8 mouse cellular contexts compared by ENCODE assay signal in genomic region chr6:118066199-118067081, GRCm38 (mm10). TPM values are rescaled to one million over a fixed set of nuclear protein-coding genes. Genes with fewer than 3 reads are reported as not detected.
A peak's percentile ranks its signal among the peaks of the same experiment; 100 is the strongest.
DNase-seq lines count a peak whose midpoint lies in the region; ATAC-seq and TF ChIP-seq lines count a peak whose summit lies in the region.

No protein-coding gene starts in this region.

- TF ChIP-seq CTCF in heart, postnatal 0 days (IDR thresholded peaks at IDR 0.05; ENCODE audit: low read depth), result no peak

- 2% methylated on average over 40 of the region's 40 CpGs for WGBS in embryonic facial prominence, embryonic 10.5 days
- under 1% methylated on average over 36 of the region's 40 CpGs for WGBS in heart, postnatal 0 days

- H3K9ac ChIP-seq in heart, postnatal 0 days (replicated peaks; ENCODE audit: low read depth, low read length), result 0 out of 2 replicates have a peak overlapping the region, but pooled peaks have one; percentile 17

- H3K36me3 ChIP-seq in embryonic facial prominence, embryonic 10.5 days (replicated peaks), result no peaks in the 10 kb centered on the region
- H3K36me3 ChIP-seq in heart, postnatal 0 days (replicated peaks; ENCODE audit: control insufficient read depth, insufficient read depth, low read length), result no peaks in the 10 kb centered on the region

- H3K27me3 ChIP-seq in embryonic facial prominence, embryonic 10.5 days (replicated peaks; ENCODE audit: low read depth, poor library complexity, severe bottlenecking), result peaks cover 50% of the 10 kb centered on the region
- H3K27me3 ChIP-seq in heart, postnatal 0 days (ENCODE audit: control insufficient read depth, insufficient read depth, low read length), result peaks cover 26% of the 10 kb centered on the region

- H3K4me2 ChIP-seq in heart, postnatal 0 days (ENCODE audit: low read depth, low read length), result peak overlapping the region; percentile 97

- no peak for TF ChIP-seq EP300 in heart, postnatal 0 days (IDR thresholded peaks at IDR 0.05; ENCODE audit: low read depth)

- H3K9me3 ChIP-seq in embryonic facial prominence, embryonic 10.5 days, result no peaks in the 10 kb centered on the region
- no peaks in the 10 kb centered on the region for H3K9me3 ChIP-seq in heart, postnatal 0 days (replicated peaks; ENCODE audit: control insufficient read depth, low read length)

- peaks cover 27% of the 10 kb centered on the region for H3K4me1 ChIP-seq in embryonic facial prominence, embryonic 10.5 days
- peaks cover 15% of the 10 kb centered on the region for H3K4me1 ChIP-seq in heart, postnatal 0 days (ENCODE audit: control insufficient read depth, insufficient read depth)

- peak overlapping the region; percentile 56 for H3K4me3 ChIP-seq in embryonic facial prominence, embryonic 10.5 days
- H3K4me3 ChIP-seq in heart, postnatal 0 days (ENCODE audit: low read depth, low read length), result peak overlapping the region; percentile 55

- no peak overlapping the region for H3K27ac ChIP-seq in embryonic facial prominence, embryonic 10.5 days (replicated peaks)
- H3K27ac ChIP-seq in heart, postnatal 0 days (ENCODE audit: low read depth), result no peak overlapping the region

- ATAC-seq in heart, postnatal 0 days (ENCODE audit: insufficient read depth, low read depth), result peak; percentile 66

- peak; percentile 4 to 12 for DNase-seq in CD8-positive naive resting alpha-beta T cell, adult 2 months (ENCODE audit: low read depth in 2 of 2, low spot score in 2 of 2)
- DNase-seq in WW6 (ENCODE audit: low read depth, low spot score), result peak; percentile 88
- peak; percentile 56 for DNase-seq in embryonic facial prominence, embryonic 10.5 days (ENCODE audit: low spot score)
- peak; percentile 25 for DNase-seq in heart, postnatal 0 days (ENCODE audit: low spot score)
- peak; percentile 70 for DNase-seq in left cerebral cortex, adult 11 months (ENCODE audit: low spot score)
- DNase-seq in lung, postnatal 25 days (ENCODE audit: low spot score), result peak; percentile 84
- peak; percentile 75 to 84 for DNase-seq in right cerebral cortex, adult 2 months (ENCODE audit: low spot score in 2 of 2)
- DNase-seq in layer of hippocampus, postnatal 14 days (ENCODE audit: low spot score in 2 of 2), result no peak

RNA-seq across cellular contexts. Expression of gene Rasgef1a, which starts 55.2 kb away (rescaled TPM):
- 0.06 and 0.13 TPM in 2 replicates for polyA plus RNA-seq in embryonic facial prominence, embryonic 10.5 days (2016; fragmentation: Nextera tagmentation; extraction: Ambion mirVana)
- 1.8 and 2.1 TPM in 2 replicates for total RNA-seq in heart, postnatal 0 days (2014; rRNA removed; ENCODE audit: low replicate concordance)
- polyA plus RNA-seq in heart, postnatal 0 days (2015; fragmentation: Nextera tagmentation; extraction: Ambion mirVana), result 0.16 and 0.18 TPM in 2 replicates
- 100 to 1,000 TPM; 128 to 131 TPM for total RNA-seq in layer of hippocampus, postnatal 14 days (2021)

Comparison
In these comparisons a context has a peak if more than half of its experiments do, and no peak if none do; other contexts are left out.
1. DNase-seq: peak in CD8-positive naive resting alpha-beta T cell, adult 2 months (2 of 2), WW6 (single experiment), embryonic facial prominence, embryonic 10.5 days (single experiment), heart, postnatal 0 days (single experiment), left cerebral cortex, adult 11 months (single experiment), lung, postnatal 25 days (single experiment) and right cerebral cortex, adult 2 months (2 of 2); none in layer of hippocampus, postnatal 14 days (0 of 2).
2. RNA of gene Rasgef1a, which starts 55.2 kb away (total RNA-seq): 128 to 131 TPM in layer of hippocampus, postnatal 14 days; 1.8 to 2.1 TPM in heart, postnatal 0 days; every median in the first group is over 10 times any median in the second.